Mouse (Mus musculus) liver, adult 2 months (tissue): ENCODE measurements around the gene En1. TPM values are rescaled to one million over a fixed set of nuclear protein-coding genes. Genes with fewer than 3 reads are reported as not detected.

Experiments used
- DNase-seq: peaks from one replicate; pipeline ENCODE4 v3.0.0-alpha.2; 2011; ENCODE audit warnings: low read depth, low spot score; ENCODE audit errors: extremely low read depth
- H3K27ac ChIP-seq: fragments of 200-500 bp; replicated peaks from 2 replicates; pipeline ENCODE4 v1.5.1; 2012; ENCODE audit warnings: low read depth, mild to moderate bottlenecking, control low read depth, inconsistent platforms, low read length; ENCODE audit not compliant: insufficient read depth
- H3K27me3 ChIP-seq: fragments of 200-500 bp; 2 replicates; pipeline ENCODE4 v1.6.1; 2012; ENCODE audit warnings: mild to moderate bottlenecking, moderate library complexity, low read length, inconsistent platforms; ENCODE audit not compliant: control insufficient read depth, insufficient read depth
- H3K36me3 ChIP-seq: fragments of 200-500 bp; 2 replicates; pipeline ENCODE4 v1.6.1; 2012; ENCODE audit warnings: low read length, inconsistent platforms; ENCODE audit not compliant: control insufficient read depth, insufficient read depth
- H3K4me1 ChIP-seq: fragments of 200-500 bp; 2 replicates; pipeline ENCODE4 v1.6.1; 2011; ENCODE audit warnings: low read length; ENCODE audit not compliant: control insufficient read depth, insufficient read depth
- H3K4me3 ChIP-seq: fragments of 200-500 bp; 2 replicates; pipeline ENCODE4 v1.5.1; 2011; ENCODE audit warnings: low read depth, mild to moderate bottlenecking, control low read depth, low read length, moderate library complexity; ENCODE audit not compliant: insufficient read depth
- H3K79me2 ChIP-seq: fragments of 200-500 bp; 2 replicates; pipeline ENCODE4 v1.6.1; 2012; ENCODE audit warnings: inconsistent platforms, mild to moderate bottlenecking, low read length, moderate library complexity; ENCODE audit not compliant: control insufficient read depth, insufficient read depth
- H3K9ac ChIP-seq: fragments of 200-500 bp; 2 replicates; pipeline ENCODE4 v1.6.1; 2012; ENCODE audit warnings: low read depth, mild to moderate bottlenecking, control low read depth, inconsistent platforms, low read length
- CTCF ChIP-seq: fragments of 200-500 bp; IDR thresholded peaks from 2 replicates; pipeline ENCODE4 v1.5.1; 2011; ENCODE audit warnings: low read depth, low read length, control low read depth
- POLR2A ChIP-seq: fragments of 200-500 bp; IDR thresholded peaks from 2 replicates; pipeline ENCODE4 v1.6.1; 2011; ENCODE audit warnings: low read length, control low read depth; ENCODE audit not compliant: insufficient read depth; ENCODE audit errors: extremely low read depth
- WGBS: fragments of 180-500 bp; shearing (Covaris S2); methylation state at CpG from one replicate; pipeline ENCODE4 v1.1.7; 2018; 5-methylcytosine and 5-hydroxymethylcytosine counted together
- polyA plus RNA-seq: library from polyadenylated mRNA; depleted of rRNA; stranded (reverse); fragments of >200 nt; gene quantifications from 2 replicates; pipeline ENCODE4 v1.2.3, GENCODE M21; 2012
- total RNA-seq: library from RNA; depleted of rRNA; stranded (reverse); fragments of >200 nt; gene quantifications from 2 replicates; pipeline ENCODE4 v1.2.3, GENCODE M21; 2014

Gene En1
- total and polyA plus RNA-seq, 2 experiments: not detected

DNA sequence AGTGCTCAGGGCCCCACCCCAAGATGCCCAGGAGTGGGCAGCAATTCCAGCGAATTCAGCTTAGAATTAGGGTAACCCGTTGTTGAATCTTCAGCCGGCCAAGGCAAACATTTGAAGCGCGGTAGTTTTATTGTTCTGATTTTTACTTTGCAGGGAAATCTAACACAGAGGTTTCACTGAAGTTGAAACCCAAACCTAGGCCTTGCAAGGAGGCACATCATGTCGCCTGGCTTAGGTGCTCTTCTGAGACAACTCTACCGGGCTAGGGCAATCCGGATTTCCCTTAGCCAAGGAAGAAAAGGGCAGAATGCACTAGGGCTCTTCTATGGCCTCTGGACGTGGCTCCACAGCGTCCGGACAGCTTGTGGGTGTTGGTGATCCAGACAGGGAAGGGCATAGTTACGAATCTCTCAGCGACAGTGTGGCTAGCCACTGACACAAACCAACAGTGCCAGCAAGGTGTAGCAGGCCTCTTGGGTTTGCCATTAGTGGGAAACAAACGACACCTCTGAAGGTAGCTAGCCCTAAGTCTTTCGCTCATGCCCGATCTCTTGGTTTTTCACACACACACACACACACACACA lies 873 bp upstream of the En1 start:
- H3K27ac ChIP-seq: no peak overlapping the region
- H3K9ac ChIP-seq: no peak overlapping the region
- no peaks in the 10 kb centered on the region for H3K4me1 ChIP-seq
- peaks cover 44% of the 10 kb centered on the region for H3K27me3 ChIP-seq
- 5% methylated on average over 16 of the region's 16 CpGs for WGBS
- TF ChIP-seq POLR2A: no peak
- TF ChIP-seq CTCF: no peak
- no peaks in the 10 kb centered on the region for H3K79me2 ChIP-seq
- no peak for DNase-seq
- no peak overlapping the region for H3K4me3 ChIP-seq
- H3K36me3 ChIP-seq: no peaks in the 10 kb centered on the region

DNA sequence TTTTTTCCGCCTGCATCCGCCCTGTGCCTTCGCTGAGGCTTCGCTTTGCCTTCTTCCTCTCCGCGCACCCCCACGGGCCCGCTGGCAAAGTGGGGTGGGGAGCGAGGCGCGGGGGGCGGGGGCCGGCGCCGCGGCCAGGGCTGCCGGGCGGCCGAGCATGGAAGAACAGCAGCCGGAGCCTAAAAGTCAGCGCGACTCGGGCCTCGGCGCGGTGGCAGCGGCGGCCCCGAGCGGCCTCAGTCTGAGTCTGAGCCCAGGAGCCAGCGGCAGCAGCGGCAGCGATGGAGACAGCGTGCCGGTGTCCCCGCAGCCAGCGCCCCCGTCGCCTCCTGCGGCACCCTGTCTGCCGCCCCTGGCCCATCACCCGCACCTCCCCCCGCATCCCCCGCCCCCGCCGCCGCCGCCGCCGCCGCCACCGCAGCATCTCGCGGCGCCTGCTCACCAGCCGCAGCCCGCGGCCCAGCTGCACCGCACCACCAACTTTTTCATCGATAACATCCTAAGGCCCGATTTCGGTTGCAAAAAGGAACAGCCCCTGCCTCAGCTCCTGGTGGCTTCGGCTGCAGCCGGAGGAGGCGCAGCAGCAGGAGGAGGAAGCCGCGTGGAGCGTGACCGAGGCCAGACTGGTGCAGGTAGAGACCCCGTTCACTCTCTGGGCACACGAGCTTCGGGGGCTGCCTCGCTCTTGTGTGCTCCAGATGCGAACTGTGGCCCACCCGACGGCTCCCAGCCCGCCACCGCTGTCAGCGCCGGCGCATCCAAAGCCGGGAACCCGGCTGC lies 848 bp downstream of the En1 start:
- Histone ChIP-seq H3K4me3 (no peak overlapping the region), H3K36me3 (no peaks in the 10 kb centered on the region), H3K4me1 (no peaks in the 10 kb centered on the region), H3K9ac (no peak overlapping the region), H3K27me3 (peaks cover 51% of the 10 kb centered on the region), H3K79me2 (no peaks in the 10 kb centered on the region), H3K27ac (no peak overlapping the region)
- DNase-seq: no peak
- WGBS: 2% methylated on average over 74 of the region's 83 CpGs
- no peak for TF ChIP-seq POLR2A
- TF ChIP-seq CTCF: no peak

DNA sequence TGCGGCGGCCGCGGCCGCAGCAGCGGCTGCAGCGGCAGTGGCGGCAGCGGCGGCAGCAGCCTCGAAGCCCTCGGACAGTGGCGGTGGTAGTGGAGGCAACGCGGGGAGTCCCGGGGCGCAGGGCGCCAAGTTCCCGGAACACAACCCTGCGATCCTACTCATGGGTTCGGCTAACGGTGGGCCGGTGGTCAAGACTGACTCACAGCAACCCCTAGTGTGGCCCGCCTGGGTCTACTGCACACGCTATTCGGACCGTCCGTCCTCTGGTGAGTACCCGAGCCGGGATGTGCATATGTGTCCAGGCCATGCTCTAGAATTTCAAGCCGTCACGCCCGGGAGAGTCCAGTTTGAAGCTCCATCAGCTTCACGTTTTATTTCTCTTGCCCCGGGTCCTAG lies 1.4 kb downstream of the En1 start:
- peaks cover 46% of the 10 kb centered on the region for H3K27me3 ChIP-seq
- no peaks in the 10 kb centered on the region for H3K79me2 ChIP-seq
- no peak overlapping the region for H3K4me3 ChIP-seq
- no peak for TF ChIP-seq POLR2A
- no peak for TF ChIP-seq CTCF
- H3K9ac ChIP-seq: no peak overlapping the region
- no peak for DNase-seq
- H3K36me3 ChIP-seq: no peaks in the 10 kb centered on the region
- H3K4me1 ChIP-seq: no peaks in the 10 kb centered on the region
- H3K27ac ChIP-seq: no peak overlapping the region
- WGBS: 4% methylated on average over 35 of the region's 35 CpGs

DNA sequence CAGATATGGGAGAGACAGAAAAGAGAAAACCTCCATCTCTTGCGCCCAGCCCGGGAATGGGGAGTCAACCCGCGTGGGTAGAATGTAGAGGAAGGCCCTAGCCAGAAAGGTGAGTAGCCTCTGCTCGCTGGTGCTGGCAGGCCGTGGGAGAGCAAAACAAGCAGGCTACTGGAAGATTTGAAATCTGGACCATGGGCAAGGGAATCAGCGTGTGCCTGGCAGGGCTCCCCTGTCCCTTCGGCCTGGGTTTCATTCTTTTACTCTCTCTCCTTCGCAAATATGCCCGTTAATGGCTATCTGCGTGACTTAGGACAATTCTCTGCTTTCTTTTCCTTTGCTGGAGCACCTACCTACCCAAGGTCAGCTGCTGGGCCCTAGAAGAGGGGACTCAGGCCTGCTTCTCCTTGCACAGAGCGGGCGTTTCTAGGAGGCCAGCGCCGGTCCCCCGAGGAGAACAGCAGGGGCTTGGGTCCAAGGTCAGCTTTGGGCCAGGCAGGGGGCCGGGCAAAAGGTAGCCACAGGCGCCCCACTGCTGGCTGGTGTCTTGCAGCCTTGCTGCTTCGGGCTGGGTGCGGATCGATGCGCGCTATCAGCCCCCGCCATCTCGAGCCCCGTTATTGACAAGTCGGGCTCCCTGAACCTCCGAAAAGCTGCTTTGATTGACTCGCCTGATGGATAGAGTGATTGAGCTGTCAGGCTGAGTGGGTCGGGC lies 2.4 kb downstream of the En1 start:
- no peak overlapping the region for H3K9ac ChIP-seq
- H3K79me2 ChIP-seq: no peaks in the 10 kb centered on the region
- H3K36me3 ChIP-seq: no peaks in the 10 kb centered on the region
- WGBS: 7% methylated on average over 30 of the region's 30 CpGs
- no peaks in the 10 kb centered on the region for H3K4me1 ChIP-seq
- TF ChIP-seq POLR2A (no peak), CTCF (no peak)
- H3K4me3 ChIP-seq: no peak overlapping the region
- H3K27me3 ChIP-seq: peaks cover 38% of the 10 kb centered on the region
- H3K27ac ChIP-seq: no peak overlapping the region
- DNase-seq: no peak

DNA sequence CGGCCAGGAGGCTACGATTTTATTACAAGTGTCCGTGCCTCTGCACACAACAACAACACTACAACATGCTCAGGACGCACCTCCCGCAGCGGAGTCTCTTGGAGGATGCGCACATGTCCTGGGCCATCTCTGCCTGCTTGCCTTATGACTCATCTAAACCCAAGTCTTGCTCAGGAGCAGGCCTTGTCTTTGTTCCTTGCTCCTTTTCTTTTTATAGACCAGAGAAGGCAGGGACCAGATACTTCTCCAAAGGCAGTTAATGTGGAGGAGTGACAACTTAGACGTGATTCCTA lies 2.9 kb downstream of the En1 start:
- Histone ChIP-seq H3K27me3 (peaks cover 35% of the 10 kb centered on the region), H3K4me1 (no peaks in the 10 kb centered on the region)
- whole genome bisulfite sequencing: 4% methylated on average over 8 of the region's 8 CpGs

More for the DNA sequence above, 2.9 kb downstream of the En1 start:
- H3K79me2 ChIP-seq: no peaks in the 10 kb centered on the region
- TF ChIP-seq POLR2A: no peak
- TF ChIP-seq CTCF: no peak
- H3K27ac ChIP-seq: no peak overlapping the region
- no peaks in the 10 kb centered on the region for H3K36me3 ChIP-seq
- DNase-seq: no peak
- no peak overlapping the region for H3K9ac ChIP-seq
- H3K4me3 ChIP-seq: no peak overlapping the region
